Mouse (Mus musculus) limb, embryonic 12.5 days (tissue): ENCODE data around the gene Pigf. TPM values are rescaled to one million over a fixed set of nuclear protein-coding genes. Genes with fewer than 3 reads are reported as not detected.

Experiments used
- ATAC-seq: fragments of 200-750 bp; cut with Nextera tagmentation; 2 replicates; pipeline ENCODE4 v1.8.0; 2017; ENCODE audit warnings: low read depth, moderate TSS enrichment; ENCODE audit not compliant: insufficient number of reproducible peaks, insufficient read depth, low FRiP score, low TSS enrichment
- H3K27ac ChIP-seq: fragments of 300-500 bp; sonication (generic); 2 replicates; pipeline ENCODE4 v1.5.1; 2016; ENCODE audit warnings: mild to moderate bottlenecking, moderate library complexity
- H3K27me3 ChIP-seq: fragments of 300-500 bp; sonication (generic); 2 replicates; pipeline ENCODE4 v1.6.1; 2016; ENCODE audit warnings: mild to moderate bottlenecking, moderate library complexity
- H3K36me3 ChIP-seq: fragments of 300-500 bp; sonication (generic); 2 replicates; pipeline ENCODE4 v1.6.1; 2016; ENCODE audit warnings: mild to moderate bottlenecking, moderate library complexity
- H3K4me1 ChIP-seq: fragments of 300-500 bp; sonication (generic); replicated peaks from 2 replicates; pipeline ENCODE4 v1.6.1; 2016
- H3K4me2 ChIP-seq: fragments of 300-500 bp; sonication (generic); 2 replicates; pipeline ENCODE4 v1.6.1; 2016; ENCODE audit warnings: mild to moderate bottlenecking, moderate library complexity
- H3K4me3 ChIP-seq: fragments of 300-500 bp; sonication (generic); replicated peaks from 2 replicates; pipeline ENCODE4 v1.5.1; 2016; ENCODE audit warnings: mild to moderate bottlenecking
- H3K9ac ChIP-seq: fragments of 300-500 bp; sonication (generic); replicated peaks from 2 replicates; pipeline ENCODE4 v1.6.1; 2016; ENCODE audit warnings: mild to moderate bottlenecking, moderate library complexity
- H3K9me3 ChIP-seq: fragments of 300-500 bp; sonication (generic); 2 replicates; pipeline ENCODE4 v1.6.1; 2016; ENCODE audit warnings: mild to moderate bottlenecking, moderate library complexity
- WGBS: fragments of 180-500 bp; shearing (Covaris S2); methylation state at CpG from one replicate; pipeline ENCODE4 v1.1.7; 2016; 5-methylcytosine and 5-hydroxymethylcytosine counted together
- polyA plus RNA-seq: library from polyadenylated mRNA; unstranded; fragments of >200 nt; fragmentation: Nextera tagmentation; extraction: Ambion mirVana; gene quantifications from 2 replicates; pipeline ENCODE4 v1.2.1, GENCODE M21; 2016

Pigf gene
- polyA plus RNA-seq, 1 experiment from 2014 or later, result 39.6 TPM

DNA sequence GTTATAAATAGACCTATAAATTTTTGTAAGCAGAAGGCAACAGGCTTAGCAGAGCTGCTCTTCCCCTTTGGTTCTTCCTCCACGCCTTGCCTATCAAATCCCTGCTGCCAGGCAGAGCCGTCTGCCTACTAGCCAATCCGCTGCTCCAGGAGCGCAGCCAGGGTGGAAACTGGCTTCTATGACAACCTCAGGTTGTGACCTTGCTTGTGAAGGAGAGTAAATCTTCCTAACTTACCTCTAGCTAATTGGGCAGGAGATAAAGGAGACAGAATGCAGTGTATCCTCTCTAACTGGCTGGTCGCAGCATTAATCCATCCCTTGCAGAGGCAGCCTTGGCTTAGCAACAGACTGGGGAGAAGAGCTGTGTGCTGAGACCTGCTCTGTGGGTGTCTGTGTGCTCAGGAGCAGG is 29.8 kb upstream of the Pigf start:
- no peak overlapping the region for H3K9ac ChIP-seq
- peaks cover 17% of the 10 kb centered on the region for H3K4me1 ChIP-seq
- WGBS, result 30% methylated on average over 5 of the region's 5 CpGs
- no peaks in the 10 kb centered on the region; the same call in 1 of the 2 replicates for H3K9me3 ChIP-seq
- H3K4me2 ChIP-seq, result no peak overlapping the region
- no peak for ATAC-seq
- no peaks in the 10 kb centered on the region for H3K36me3 ChIP-seq
- H3K27me3 ChIP-seq, result no peaks in the 10 kb centered on the region
- H3K4me3 ChIP-seq, result no peak overlapping the region
- no peak overlapping the region for H3K27ac ChIP-seq

GRCm38 (mm10) chr17:87053921-87054320 is 28.7 kb upstream of the Pigf start:
- Histone ChIP-seq H3K9ac (no peak overlapping the region), H3K4me3 (no peak overlapping the region), H3K4me2 (no peak overlapping the region), H3K27me3 (peaks cover 3% of the 10 kb centered on the region; the same call in 1 of the 2 replicates), H3K4me1 (peaks cover 17% of the 10 kb centered on the region), H3K36me3 (no peaks in the 10 kb centered on the region), H3K27ac (no peak overlapping the region), H3K9me3 (no peaks in the 10 kb centered on the region)
- WGBS, result 75% methylated on average over 5 of the region's 5 CpGs
- ATAC-seq, result no peak

GRCm38 (mm10) chr17:87052432-87052831 is 27.2 kb upstream of the Pigf start:
- H3K36me3 ChIP-seq, result no peaks in the 10 kb centered on the region
- no peak for ATAC-seq

DNA sequence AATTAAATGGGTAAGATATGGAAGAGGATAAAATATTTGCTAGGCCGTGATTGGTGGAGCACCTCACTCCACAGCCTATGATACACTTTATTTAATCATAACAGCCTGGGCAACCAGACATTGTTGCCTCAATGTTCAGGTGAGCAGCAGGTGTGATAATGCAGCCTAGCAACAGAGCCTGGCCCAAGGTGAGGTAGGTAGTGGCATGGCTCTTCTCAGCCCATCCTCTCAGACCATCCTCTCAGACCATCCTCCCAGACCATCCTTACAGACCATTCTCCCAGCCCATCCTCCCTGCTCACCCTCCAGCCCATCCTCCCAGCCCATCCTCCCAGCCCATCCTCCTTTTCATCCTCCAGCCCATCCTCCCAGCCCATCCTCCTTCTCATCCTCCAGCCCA is 26.4 kb upstream of the Pigf start:
- Histone ChIP-seq H3K27me3 (peaks cover 3% of the 10 kb centered on the region; the same call in 1 of the 2 replicates), H3K9me3 (no peaks in the 10 kb centered on the region), H3K36me3 (no peaks in the 10 kb centered on the region), H3K9ac (no peak overlapping the region), H3K4me3 (no peak overlapping the region), H3K4me2 (no peak overlapping the region), H3K4me1 (peaks cover 9% of the 10 kb centered on the region), H3K27ac (no peak overlapping the region)
- no peak for ATAC-seq
- 82% methylated on average over 1 of the region's 1 CpGs for WGBS

More at GRCm38 (mm10) chr17:87052432-87052831, 27.2 kb upstream of the Pigf start:
- Histone ChIP-seq H3K9ac (no peak overlapping the region), H3K4me3 (no peak overlapping the region), H3K27me3 (peaks cover 3% of the 10 kb centered on the region; the same call in 1 of the 2 replicates), H3K9me3 (no peaks in the 10 kb centered on the region), H3K4me2 (no peak overlapping the region), H3K4me1 (peaks cover 11% of the 10 kb centered on the region), H3K27ac (no peak overlapping the region)
- 70% methylated on average over 1 of the region's 1 CpGs for WGBS

DNA sequence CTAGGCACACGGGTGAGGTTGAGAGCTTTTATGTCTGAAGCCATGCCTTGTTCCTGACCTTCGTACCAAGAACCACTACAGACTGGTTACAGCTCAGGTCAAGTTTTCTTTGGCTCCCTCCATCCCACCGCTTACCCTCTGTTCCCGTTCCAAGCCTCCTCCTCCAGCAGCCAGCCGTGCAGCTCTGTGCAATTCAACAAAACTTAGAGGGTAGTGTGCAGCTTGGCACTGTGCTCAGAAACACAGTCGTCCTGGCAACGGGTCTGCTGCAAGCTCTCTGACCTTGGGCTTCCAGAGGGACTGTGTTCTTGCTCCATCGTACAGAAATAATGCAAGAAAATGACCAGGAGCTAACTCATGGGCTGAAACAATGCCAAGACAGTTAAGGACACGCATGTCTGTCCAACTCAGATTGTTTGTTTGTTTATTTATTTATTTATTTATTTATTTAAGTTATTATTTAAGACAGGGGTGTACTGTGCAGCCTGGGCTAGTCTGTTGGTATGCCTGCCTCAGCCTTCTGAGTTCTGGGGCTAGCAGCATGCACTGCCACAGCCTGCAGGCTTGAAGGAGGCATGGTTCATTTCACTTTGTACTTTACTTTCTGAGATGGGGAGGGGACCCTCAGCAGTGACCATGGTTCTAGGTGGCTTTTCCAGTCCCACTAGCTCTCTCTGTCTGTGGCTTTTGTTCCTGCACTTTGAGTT is 25.4 kb upstream of the Pigf start:
- no peak overlapping the region for H3K9ac ChIP-seq
- no peak overlapping the region for H3K27ac ChIP-seq
- no peak overlapping the region for H3K4me2 ChIP-seq
- no peaks in the 10 kb centered on the region for H3K36me3 ChIP-seq
- H3K9me3 ChIP-seq, result no peaks in the 10 kb centered on the region
- 67% methylated on average over 9 of the region's 9 CpGs for WGBS
- peaks cover 6% of the 10 kb centered on the region; the same call in 1 of the 2 replicates for H3K27me3 ChIP-seq
- peaks cover 9% of the 10 kb centered on the region for H3K4me1 ChIP-seq
- H3K4me3 ChIP-seq, result no peak overlapping the region
- no peak for ATAC-seq

GRCm38 (mm10) chr17:87049696-87050095 is 24.5 kb upstream of the Pigf start:
- 47% methylated on average over 5 of the region's 5 CpGs for WGBS
- H3K4me3 ChIP-seq, result no peak overlapping the region

DNA sequence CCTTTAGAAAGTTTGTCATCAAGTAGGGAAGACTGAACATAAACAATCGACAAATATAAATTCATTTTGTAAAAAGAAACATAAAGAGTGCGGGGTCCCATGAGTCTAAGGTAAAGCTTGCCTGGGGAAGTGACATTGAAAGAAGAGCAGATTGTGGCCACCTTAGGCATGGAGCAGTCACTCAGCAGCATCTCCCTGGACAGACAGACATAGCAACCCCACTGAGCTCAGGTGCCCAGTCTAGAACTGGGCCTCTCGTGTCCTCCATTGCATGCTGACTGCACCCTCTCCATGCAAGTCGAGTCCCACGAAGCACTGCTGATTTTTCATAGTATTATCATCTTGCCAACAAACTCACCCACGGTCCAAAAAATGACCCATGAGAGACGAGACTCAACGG is 19.6 kb upstream of the Pigf start:
- no peak overlapping the region for H3K27ac ChIP-seq
- no peaks in the 10 kb centered on the region for H3K4me1 ChIP-seq
- 85% methylated on average over 8 of the region's 8 CpGs for WGBS
- no peak overlapping the region for H3K4me2 ChIP-seq
- no peak overlapping the region for H3K9ac ChIP-seq
- H3K36me3 ChIP-seq, result no peaks in the 10 kb centered on the region
- ATAC-seq, result no peak
- H3K4me3 ChIP-seq, result no peak overlapping the region
- no peaks in the 10 kb centered on the region for H3K9me3 ChIP-seq
- H3K27me3 ChIP-seq, result peaks cover 5% of the 10 kb centered on the region; the same call in 1 of the 2 replicates

More at GRCm38 (mm10) chr17:87049696-87050095, 24.5 kb upstream of the Pigf start:
- Histone ChIP-seq H3K9ac (no peak overlapping the region), H3K9me3 (no peaks in the 10 kb centered on the region), H3K4me1 (0 out of 2 replicates have a peak, but pooled peaks cover 1% of the 10 kb centered on the region), H3K4me2 (no peak overlapping the region), H3K27ac (no peak overlapping the region), H3K27me3 (peaks cover 6% of the 10 kb centered on the region; the same call in 1 of the 2 replicates), H3K36me3 (no peaks in the 10 kb centered on the region)
- ATAC-seq, result no peak

GRCm38 (mm10) chr17:87044364-87044763 is 19.2 kb upstream of the Pigf start:
- H3K4me1 ChIP-seq, result no peaks in the 10 kb centered on the region
- H3K27me3 ChIP-seq, result peaks cover 3% of the 10 kb centered on the region; the same call in 1 of the 2 replicates
- WGBS, result 2% methylated on average over 15 of the region's 15 CpGs
- ATAC-seq, result peak; percentile 66
- H3K27ac ChIP-seq, result no peak overlapping the region
- H3K9me3 ChIP-seq, result no peaks in the 10 kb centered on the region
- no peak overlapping the region for H3K4me2 ChIP-seq
- H3K36me3 ChIP-seq, result no peaks in the 10 kb centered on the region
- H3K4me3 ChIP-seq, result no peak overlapping the region
- no peak overlapping the region for H3K9ac ChIP-seq

DNA sequence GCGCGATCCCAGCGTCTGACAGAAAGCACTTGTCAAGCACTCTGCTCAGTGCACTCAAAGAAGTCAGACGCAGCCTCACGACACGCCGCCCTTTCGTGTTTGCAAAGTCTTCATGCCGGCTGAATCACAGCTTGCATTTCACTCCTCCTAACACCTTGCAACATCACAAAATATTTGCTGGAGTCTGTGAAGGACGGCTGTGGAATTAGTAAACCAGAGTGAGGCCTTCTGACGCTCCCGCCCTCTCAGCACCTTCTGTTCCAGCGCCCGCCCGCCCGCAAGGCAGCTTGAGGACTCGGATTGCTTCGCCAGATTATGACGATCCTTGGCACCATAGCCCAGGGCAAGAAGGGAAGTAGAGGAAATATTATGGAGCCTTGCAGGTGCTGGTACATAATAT is 16.5 kb upstream of the Pigf start:
- no peak for ATAC-seq
- 65% methylated on average over 19 of the region's 19 CpGs for WGBS

GRCm38 (mm10) chr17:87038496-87038895 is 13.3 kb upstream of the Pigf start:
- no peak for ATAC-seq
- 90% methylated on average over 5 of the region's 5 CpGs for WGBS
- no peaks in the 10 kb centered on the region for H3K4me1 ChIP-seq

More for the DNA sequence above, 16.5 kb upstream of the Pigf start:
- Histone ChIP-seq H3K9ac (no peak overlapping the region), H3K4me2 (no peak overlapping the region), H3K9me3 (no peaks in the 10 kb centered on the region), H3K4me3 (no peak overlapping the region), H3K27ac (no peak overlapping the region), H3K27me3 (peaks cover 3% of the 10 kb centered on the region; the same call in 1 of the 2 replicates), H3K4me1 (no peaks in the 10 kb centered on the region), H3K36me3 (peaks cover 10% of the 10 kb centered on the region; the same call in 1 of the 2 replicates)

GRCm38 (mm10) chr17:87036141-87037073 is 11.2 kb upstream of the Pigf start:
- Histone ChIP-seq H3K9me3 (no peaks in the 10 kb centered on the region), H3K4me1 (no peaks in the 10 kb centered on the region), H3K4me2 (no peak overlapping the region), H3K4me3 (no peak overlapping the region), H3K9ac (no peak overlapping the region), H3K27ac (no peak overlapping the region), H3K27me3 (no peaks in the 10 kb centered on the region), H3K36me3 (peaks cover 34% of the 10 kb centered on the region)
- ATAC-seq, result no peak
- 56% methylated on average over 9 of the region's 10 CpGs for WGBS

More at GRCm38 (mm10) chr17:87038496-87038895, 13.3 kb upstream of the Pigf start:
- no peak overlapping the region for H3K4me3 ChIP-seq
- H3K27ac ChIP-seq, result no peak overlapping the region
- peaks cover 25% of the 10 kb centered on the region for H3K36me3 ChIP-seq
- H3K4me2 ChIP-seq, result no peak overlapping the region
- no peak overlapping the region for H3K9ac ChIP-seq
- no peaks in the 10 kb centered on the region for H3K27me3 ChIP-seq
- H3K9me3 ChIP-seq, result no peaks in the 10 kb centered on the region
